ENCODE assay signal across 8 mouse cellular contexts in genomic region chr10:67647777-67648727, GRCm38 (mm10).
DNase-seq lines count a peak whose midpoint lies in the region; ATAC-seq and TF ChIP-seq lines count a peak whose summit lies in the region.

No protein-coding gene starts in this region.

- 0 out of 2 replicates have a peak, but pooled peaks have one; percentile 30 for ATAC-seq in embryonic facial prominence, embryonic 14.5 days (ENCODE audit: low read depth)
- peak; percentile 46 for ATAC-seq in limb, embryonic 13.5 days (ENCODE audit: low FRiP score, low read depth)
- no peak for ATAC-seq in midbrain, embryonic 16.5 days
- no peak for ATAC-seq in cerebellum, adult (ENCODE audit: insufficient number of reproducible peaks, low FRiP score, low TSS enrichment)

- H3K4me3 ChIP-seq in kidney, adult 2 months (ENCODE audit: insufficient read depth, low read depth, low read length), result no peak overlapping the region
- peak overlapping the region; percentile 23 for H3K4me3 ChIP-seq in embryonic facial prominence, embryonic 14.5 days (ENCODE audit: low read depth, low read length)
- H3K4me3 ChIP-seq in limb, embryonic 13.5 days, result peak overlapping the region; percentile 32
- peak overlapping the region; percentile 21 for H3K4me3 ChIP-seq in midbrain, embryonic 16.5 days (ENCODE audit: low read depth, low read length)

- H3K4me2 ChIP-seq in embryonic facial prominence, embryonic 14.5 days (ENCODE audit: low read depth, low read length), result peak overlapping the region; percentile 57
- peak overlapping the region; percentile 63 for H3K4me2 ChIP-seq in limb, embryonic 13.5 days (replicated peaks)
- H3K4me2 ChIP-seq in midbrain, embryonic 16.5 days (ENCODE audit: low read length), result peak overlapping the region; percentile 52

- H3K4me1 ChIP-seq in kidney, adult 2 months (ENCODE audit: control insufficient read depth, insufficient read depth, low read length), result 0 out of 2 replicates have a peak, but pooled peaks cover 4% of the 10 kb centered on the region
- H3K4me1 ChIP-seq in embryonic facial prominence, embryonic 14.5 days (ENCODE audit: control insufficient read depth, insufficient read depth, low read length), result peaks cover 18% of the 10 kb centered on the region
- peaks cover 16% of the 10 kb centered on the region for H3K4me1 ChIP-seq in limb, embryonic 13.5 days
- H3K4me1 ChIP-seq in midbrain, embryonic 16.5 days (ENCODE audit: control insufficient read depth, insufficient read depth, low read length), result peaks cover 12% of the 10 kb centered on the region

- H3K36me3 ChIP-seq in kidney, adult 2 months (ENCODE audit: control insufficient read depth, insufficient read depth, low read length), result no peaks in the 10 kb centered on the region
- H3K36me3 ChIP-seq in embryonic facial prominence, embryonic 14.5 days (ENCODE audit: control insufficient read depth, insufficient read depth, low read length), result no peaks in the 10 kb centered on the region
- no peaks in the 10 kb centered on the region for H3K36me3 ChIP-seq in limb, embryonic 13.5 days
- no peaks in the 10 kb centered on the region for H3K36me3 ChIP-seq in midbrain, embryonic 16.5 days (ENCODE audit: control insufficient read depth, insufficient read depth, low read length)

- TF ChIP-seq CTCF in kidney, adult 2 months (conservative IDR thresholded peaks at IDR 0.05; ENCODE audit: insufficient read depth, insufficient read length, low read depth, low read length), result no peak

- WGBS in kidney, adult 2 months, result 23% methylated on average over 20 of the region's 20 CpGs
- 23% methylated on average over 20 of the region's 20 CpGs for WGBS in embryonic facial prominence, embryonic 14.5 days
- 19% methylated on average over 20 of the region's 20 CpGs for WGBS in limb, embryonic 13.5 days
- WGBS in midbrain, embryonic 16.5 days, result 34% methylated on average over 20 of the region's 20 CpGs

- no peaks in the 10 kb centered on the region for H3K27me3 ChIP-seq in kidney, adult 2 months (replicated peaks; ENCODE audit: control insufficient read depth, insufficient read depth, low read length)
- H3K27me3 ChIP-seq in embryonic facial prominence, embryonic 14.5 days (replicated peaks; ENCODE audit: control insufficient read depth, insufficient read depth, low read length), result no peaks in the 10 kb centered on the region
- no peaks in the 10 kb centered on the region; the same call in 1 of the 2 replicates for H3K27me3 ChIP-seq in limb, embryonic 13.5 days
- H3K27me3 ChIP-seq in midbrain, embryonic 16.5 days (ENCODE audit: control insufficient read depth, insufficient read depth, low read depth, low read length), result no peaks in the 10 kb centered on the region

- no peak for TF ChIP-seq POLR2A in kidney, adult 2 months (IDR thresholded peaks at IDR 0.05; ENCODE audit: low read depth, low read length)

- peak; percentile 46 for DNase-seq in kidney, adult 2 months
- no peak for DNase-seq in kidney, adult 11 months
- peak; percentile 87 for DNase-seq in embryonic facial prominence, embryonic 14.5 days (ENCODE audit: low spot score)
- peak; percentile 61 to 65 for DNase-seq in heart, postnatal 10 days
- no peak for DNase-seq in natural killer cell, adult 2 months (ENCODE audit: low spot score in 2 of 2)

- no peak overlapping the region for H3K27ac ChIP-seq in kidney, adult 2 months (ENCODE audit: insufficient read depth, low read depth, low read length)
- H3K27ac ChIP-seq in embryonic facial prominence, embryonic 14.5 days (replicated peaks; ENCODE audit: low read depth, low read length), result peak overlapping the region; percentile 50
- 0 out of 2 replicates have a peak overlapping the region, but pooled peaks have one; percentile 4 for H3K27ac ChIP-seq in limb, embryonic 13.5 days
- H3K27ac ChIP-seq in midbrain, embryonic 16.5 days (ENCODE audit: low read length), result no peak overlapping the region

- H3K9ac ChIP-seq in embryonic facial prominence, embryonic 14.5 days (ENCODE audit: low read depth, low read length), result peak overlapping the region; percentile 28; the same call in 1 of the 2 replicates
- H3K9ac ChIP-seq in limb, embryonic 13.5 days, result no peak overlapping the region
- H3K9ac ChIP-seq in midbrain, embryonic 16.5 days (ENCODE audit: low read depth, low read length), result no peak overlapping the region

- intact Hi-C loops in heart, postnatal 10 days (cut with DNase I), result loop anchor here (5.0 kb wide), 2 partner anchors 74 to 101 kb away; partner anchors contain the start of gene Ado

- H3K9me3 ChIP-seq in embryonic facial prominence, embryonic 14.5 days (ENCODE audit: control insufficient read depth, low read length), result no peaks in the 10 kb centered on the region
- no peaks in the 10 kb centered on the region for H3K9me3 ChIP-seq in limb, embryonic 13.5 days
- no peaks in the 10 kb centered on the region for H3K9me3 ChIP-seq in midbrain, embryonic 16.5 days (replicated peaks; ENCODE audit: control insufficient read depth, low read length, poor library complexity, severe bottlenecking)

Comparison
In these comparisons a context has a peak if more than half of its experiments do, and no peak if none do; other contexts are left out.
1. DNase-seq: peak in kidney, adult 2 months (single experiment), embryonic facial prominence, embryonic 14.5 days (single experiment) and heart, postnatal 10 days (2 of 2); none in kidney, adult 11 months (single experiment) and natural killer cell, adult 2 months (0 of 2).
2. H3K27ac ChIP-seq: peak in embryonic facial prominence, embryonic 14.5 days (single experiment) and limb, embryonic 13.5 days (single experiment); none in kidney, adult 2 months (single experiment) and midbrain, embryonic 16.5 days (single experiment).
3. ATAC-seq: peak in embryonic facial prominence, embryonic 14.5 days (single experiment) and limb, embryonic 13.5 days (single experiment); none in midbrain, embryonic 16.5 days (single experiment) and cerebellum, adult (single experiment).
4. Peak in every context shown above with its lines, with median percentiles within 50 percentile points of each other: H3K4me2 ChIP-seq.